Mouse (Mus musculus) embryonic fibroblast, embryonic 13.5 days (primary cell): ENCODE results near the gene Stk38.

Experiments
- CTCF ChIP-seq: IDR thresholded peaks from 2 replicates; pipeline ENCODE4 v1.5.1; 2011; ENCODE audit warnings: mild to moderate bottlenecking, control low read depth, low read length, moderate library complexity, borderline replicate concordance; ENCODE audit not compliant: insufficient read depth
- POLR2A ChIP-seq: IDR thresholded peaks from 2 replicates; pipeline ENCODE4 v1.6.1; 2011; ENCODE audit warnings: low read depth, mild to moderate bottlenecking, control low read depth, low read length, moderate library complexity

DNA sequence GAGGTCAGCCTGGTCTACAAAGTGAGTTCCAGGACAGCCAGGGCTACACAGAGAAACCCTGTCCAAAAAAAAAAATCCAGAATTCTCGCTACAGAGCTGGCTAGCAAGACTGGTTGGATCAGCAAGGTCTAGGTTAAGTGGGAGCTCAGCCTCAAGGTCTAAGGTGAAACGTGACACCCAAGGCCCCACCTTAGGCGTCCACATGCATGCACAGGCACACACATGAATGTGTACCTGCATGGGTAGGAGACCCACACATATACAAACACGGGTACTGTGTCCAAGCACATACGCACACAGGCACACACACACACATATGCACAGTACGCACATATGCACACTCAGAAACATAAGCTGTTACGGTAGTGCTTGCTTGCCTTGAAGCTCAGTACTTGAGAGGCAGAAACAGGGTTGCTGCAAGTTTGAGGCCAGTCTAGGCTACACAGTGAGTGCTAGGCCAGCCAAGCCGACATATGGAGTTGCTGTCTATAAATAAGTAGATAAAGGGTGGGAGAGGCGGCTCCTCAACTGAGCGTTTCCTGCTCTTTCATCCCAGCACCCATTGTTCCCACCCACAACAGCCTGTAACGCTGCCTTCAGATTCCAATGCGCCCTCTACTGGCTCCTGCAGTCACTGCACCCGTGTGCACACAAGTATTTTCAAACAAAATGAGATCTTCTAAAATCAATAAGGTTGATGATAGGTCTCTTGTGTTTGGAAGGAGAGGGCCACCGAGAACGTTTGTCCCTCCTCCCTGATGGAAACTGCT lies 80.7 kb downstream of the Stk38 start:
- TF ChIP-seq CTCF, result peak; percentile 62; the same call in 1 of the 2 replicates
- TF ChIP-seq POLR2A, result no peak
